18 mouse cellular contexts compared by ENCODE assay signal in the genomic region with DNA sequence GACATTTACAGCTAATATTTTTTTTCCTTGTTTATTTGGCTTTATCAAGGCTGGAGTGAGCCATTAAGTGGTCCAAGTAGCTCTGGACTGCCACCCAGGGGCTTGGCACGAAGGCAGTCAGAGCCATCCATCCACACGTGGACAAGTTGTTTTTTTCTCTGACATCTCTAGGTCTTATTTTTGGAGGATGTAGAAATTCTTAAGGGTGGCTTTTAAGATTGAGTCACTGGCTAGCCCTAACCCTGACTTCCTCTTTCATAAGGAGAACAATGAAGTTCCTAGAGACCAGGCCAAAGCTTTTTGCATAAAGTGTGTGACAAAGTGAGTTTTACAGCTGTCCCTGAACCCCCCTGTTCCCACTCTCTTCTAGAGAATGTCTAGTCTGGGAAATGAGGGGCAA. TPM values are rescaled to one million over a fixed set of nuclear protein-coding genes. Genes with fewer than 3 reads are reported as not detected.
DNase-seq lines count a peak whose midpoint lies in the region; ATAC-seq and TF ChIP-seq lines count a peak whose summit lies in the region.
"Had no signal": no experiment of that assay in that cellular context is flagged by ENCODE, and none has a peak within 500 bp of the region (broad histone marks: within the 10 kb centered on the region; RNA-seq: fewer than 3 reads in every experiment).

No protein-coding gene starts in this region.

- H3K36me3 ChIP-seq in heart, adult 2 months (ENCODE audit: control insufficient read depth, insufficient read depth, low read length), result peaks cover 14% of the 10 kb centered on the region
- peaks cover 5% of the 10 kb centered on the region; the same call in 1 of the 2 replicates for H3K36me3 ChIP-seq in spleen, adult 2 months (ENCODE audit: control insufficient read depth, insufficient read depth, low read length)
- peaks cover 10% of the 10 kb centered on the region; the same call in 1 of the 2 replicates for H3K36me3 ChIP-seq in stomach, embryonic 15.5 days

- H3K79me2 ChIP-seq in heart, adult 2 months (replicated peaks; ENCODE audit: control insufficient read depth, insufficient read depth, low read length), result no peaks in the 10 kb centered on the region

- peak; percentile 33 for TF ChIP-seq CTCF in heart, adult 2 months (IDR thresholded peaks at IDR 0.05)
- TF ChIP-seq CTCF in spleen, adult 2 months (IDR thresholded peaks at IDR 0.05; ENCODE audit: extremely low read depth, insufficient read depth, insufficient read length, insufficient replicate concordance), result no peak

- no peak for TF ChIP-seq EP300 in heart, adult 2 months (IDR thresholded peaks at IDR 0.05; ENCODE audit: insufficient read depth, low read depth, low read length)

- no peak for ATAC-seq in stomach, embryonic 15.5 days (ENCODE audit: insufficient read depth, low FRiP score, low read depth)
- ATAC-seq in erythroid progenitor cell, adult 5-6 weeks (replicated peaks; ENCODE audit: low FRiP score, poor library complexity, severe bottlenecking), result no peak
- ATAC-seq: inflammation-experienced regulatory T-cells, adult 6 months had no signal

- TF ChIP-seq POLR2A in heart, adult 2 months (IDR thresholded peaks at IDR 0.05; ENCODE audit: insufficient read depth, low read depth, low read length), result no peak
- no peak for TF ChIP-seq POLR2A in spleen, adult 2 months (IDR thresholded peaks at IDR 0.05; ENCODE audit: low read depth, low read length)

- H3K9ac ChIP-seq in heart, adult 2 months (ENCODE audit: low read depth, low read length), result no peak overlapping the region
- no peak overlapping the region for H3K9ac ChIP-seq in stomach, embryonic 15.5 days
- H3K9ac ChIP-seq: limb, embryonic 13.5 days had no signal

- H3K4me1 ChIP-seq in heart, adult 2 months (ENCODE audit: control insufficient read depth, insufficient read depth, low read length), result peaks cover 12% of the 10 kb centered on the region
- peaks cover 13% of the 10 kb centered on the region for H3K4me1 ChIP-seq in spleen, adult 2 months (ENCODE audit: control insufficient read depth, insufficient read depth, insufficient read length)
- no peaks in the 10 kb centered on the region; the same call in 1 of the 2 replicates for H3K4me1 ChIP-seq in stomach, embryonic 15.5 days

- intact Hi-C loops in heart, adult 2 months (cut with DNase I), result loop anchor here (5.0 kb wide), 1 partner anchor 398 kb away; no protein-coding TSS in a partner anchor
- intact Hi-C loops in heart, postnatal 10 days (cut with DNase I), result loop anchor here (5.0 to 10.0 kb wide), 5 partner anchors 63 to 1880 kb away; a partner anchor contains a TSS

- no peak overlapping the region for H3K4me3 ChIP-seq in heart, adult 2 months
- no peak overlapping the region for H3K4me3 ChIP-seq in spleen, adult 2 months (ENCODE audit: extremely low read depth, insufficient read depth, insufficient read length)
- H3K4me3 ChIP-seq in stomach, embryonic 15.5 days (replicated peaks), result no peak overlapping the region
- H3K4me3 ChIP-seq: left cerebral cortex, adult 2 months; limb, embryonic 13.5 days; myocyte had no signal

- DNase-seq in heart, adult 2 months, result peak in 1 of 2 experiments; percentile 16
- no peak for DNase-seq in heart, postnatal 10 days
- DNase-seq in spleen, adult 2 months (ENCODE audit: low read depth in 1 of 2, low spot score in 2 of 2), result no peak
- no peak for DNase-seq in spleen, postnatal 10 days (ENCODE audit: low spot score in 2 of 2)
- DNase-seq in lung, postnatal 10 days, result peak; percentile 54
- no peak for DNase-seq in cerebellum, postnatal 4 days (ENCODE audit: low spot score in 2 of 2)
- DNase-seq: adrenal gland, adult 8-10 months; cerebellum, postnatal 10 days; gastrocnemius, postnatal 14 days; kidney, adult 9 months; spleen, adult 18-20 months had no signal

- 13% methylated on average over 2 of the region's 2 CpGs for WGBS in heart, adult 2 months
- 13% methylated on average over 2 of the region's 2 CpGs for WGBS in spleen, adult 2 months
- WGBS in stomach, embryonic 15.5 days, result 40% methylated on average over 2 of the region's 2 CpGs

- no peaks in the 10 kb centered on the region for H3K9me3 ChIP-seq in stomach, embryonic 15.5 days
- H3K9me3 ChIP-seq: limb, embryonic 13.5 days had no signal

- H3K4me2 ChIP-seq in stomach, embryonic 15.5 days, result no peak overlapping the region
- H3K4me2 ChIP-seq: limb, embryonic 13.5 days; midbrain, embryonic 11.5 days had no signal

- H3K27ac ChIP-seq in heart, adult 2 months, result peak overlapping the region; percentile 64
- H3K27ac ChIP-seq in spleen, adult 2 months (ENCODE audit: insufficient read depth, low read length), result peak overlapping the region; percentile 61
- H3K27ac ChIP-seq in stomach, embryonic 15.5 days, result peak overlapping the region; percentile 11; the same call in 1 of the 2 replicates
- H3K27ac ChIP-seq: left cerebral cortex, adult 2 months; limb, embryonic 13.5 days had no signal

- H3K27me3 ChIP-seq in heart, adult 2 months (ENCODE audit: control insufficient read depth, insufficient read depth, low read length), result no peaks in the 10 kb centered on the region
- H3K27me3 ChIP-seq in spleen, adult 2 months (ENCODE audit: control insufficient read depth, insufficient read depth, low read length), result no peaks in the 10 kb centered on the region
- H3K27me3 ChIP-seq in stomach, embryonic 15.5 days (replicated peaks), result no peaks in the 10 kb centered on the region
- H3K27me3 ChIP-seq: limb, embryonic 13.5 days had no signal

RNA-seq across cellular contexts. Expression of a gene that starts 16.5 kb away (rescaled TPM):
- 10 to 100 TPM; 30.6 to 32.5 TPM for total RNA-seq in heart, adult 2 months (2021)
- 17.1 and 32.7 TPM in 2 replicates for polyA plus RNA-seq in heart, adult 2 months (2012; rRNA removed)
- 10 to 100 TPM; 67.5 to 72.7 TPM for total RNA-seq in heart, postnatal 10 days (2021)
- polyA plus RNA-seq in spleen, adult 2 months (2012; rRNA removed), result 3.1 and 6.2 TPM in 2 replicates
- 93.1 and 97.9 TPM in 2 replicates for polyA plus RNA-seq in stomach, embryonic 15.5 days (2015; fragmentation: Nextera tagmentation; extraction: Ambion mirVana)
- 20.5 and 23.8 TPM in 2 replicates for total RNA-seq in erythroid progenitor cell, adult 5-6 weeks (2015; ENCODE audit: low replicate concordance)
- 15.9 and 16.9 TPM in 2 replicates for total RNA-seq in erythroid progenitor cell, adult 5-6 weeks (2017; ENCODE audit: low replicate concordance)

Comparison
In these comparisons a context has a peak if more than half of its experiments do, and no peak if none do; other contexts are left out.
1. H3K27ac ChIP-seq: peak in every context shown above with its lines; median percentile 64 in heart, adult 2 months; 61 in spleen, adult 2 months; 11 in stomach, embryonic 15.5 days.